Mouse (Mus musculus): ENCODE results near the gene Ctsl.

The Ctsl gene

GRCm38 (mm10) chr13:64369805-64370172, 901 bp downstream of the Ctsl start:
- DNase-seq, result peak in 1 of 2 experiments; percentile 38

GRCm38 (mm10) chr13:64368596-64368995, 2.1 kb downstream of the Ctsl start:
- no peak for DNase-seq

GRCm38 (mm10) chr13:64367615-64368014, 3.1 kb downstream of the Ctsl start:
- DNase-seq, result no peak

- DNase-seq, result no peak
Measured at GRCm38 (mm10) chr13:64365326-64365725, 5.4 kb downstream of the Ctsl start.

DNA sequence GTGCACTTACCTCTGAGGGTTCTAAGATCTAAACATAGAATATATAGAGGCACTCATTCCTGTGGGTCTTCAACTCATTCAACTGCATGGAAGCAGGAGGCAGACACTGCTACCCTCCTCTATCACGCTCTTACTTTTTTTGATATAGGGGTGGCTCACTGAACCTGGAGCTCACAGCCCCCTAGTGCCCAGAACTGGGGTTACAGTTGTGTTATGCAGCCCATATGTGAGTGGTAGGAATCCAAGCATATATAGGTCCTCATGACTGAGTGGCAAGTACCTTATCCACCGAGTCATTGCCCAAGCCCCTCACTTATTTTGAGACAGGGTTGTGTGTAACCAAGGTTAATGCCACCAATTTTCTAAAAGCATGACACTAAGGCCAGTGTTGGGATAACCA, 6.4 kb downstream of the Ctsl start:
- DNase-seq, result peak in 1 of 2 experiments; percentile 37

DNA sequence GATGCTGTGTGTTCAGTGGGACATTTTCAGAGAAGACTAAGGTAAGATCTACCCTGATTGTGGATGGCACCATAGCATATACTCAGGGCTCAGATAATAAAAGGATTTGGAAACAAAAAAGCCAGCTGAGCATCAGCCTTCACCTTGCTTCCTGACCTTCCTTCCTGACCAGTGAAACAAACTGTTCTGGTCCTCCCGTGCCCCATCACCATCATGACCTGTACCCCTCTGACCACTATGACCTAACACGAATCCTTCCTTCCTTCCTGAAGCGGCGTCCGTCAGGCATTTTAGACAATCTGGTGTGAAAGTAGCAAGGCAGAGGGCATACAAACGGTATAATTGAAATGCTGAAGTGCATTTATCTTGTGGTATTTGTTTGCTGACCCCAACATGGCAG, 8.6 kb downstream of the Ctsl start:
- no peak for DNase-seq

GRCm38 (mm10) chr13:64361020-64361419, 9.7 kb downstream of the Ctsl start:
- DNase-seq, result no peak

GRCm38 (mm10) chr13:64359702-64360101, 11.0 kb downstream of the Ctsl start:
- DNase-seq, result no peak

GRCm38 (mm10) chr13:64358476-64358875, 12.2 kb downstream of the Ctsl start:
- no peak for DNase-seq

DNA sequence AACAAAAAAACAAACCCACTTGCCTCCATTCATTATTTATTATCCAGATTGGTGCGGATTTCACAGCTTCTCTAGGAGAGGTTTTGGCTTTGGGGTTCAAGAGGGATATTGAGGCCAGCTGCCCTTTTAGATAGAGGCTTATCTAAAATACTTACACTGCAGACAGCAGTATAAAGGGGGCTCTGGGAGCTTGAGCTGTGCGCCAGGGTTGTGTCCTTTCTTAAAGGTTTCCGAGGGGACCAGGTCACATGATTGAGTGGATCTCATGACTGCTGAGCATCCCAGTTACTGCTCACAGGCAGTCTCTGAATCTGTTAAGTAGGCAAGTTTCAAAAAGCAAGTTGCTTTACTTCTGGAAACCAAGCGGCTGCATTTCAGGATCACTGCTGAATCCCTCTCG, 13.3 kb downstream of the Ctsl start:
- DNase-seq, result no peak

DNA sequence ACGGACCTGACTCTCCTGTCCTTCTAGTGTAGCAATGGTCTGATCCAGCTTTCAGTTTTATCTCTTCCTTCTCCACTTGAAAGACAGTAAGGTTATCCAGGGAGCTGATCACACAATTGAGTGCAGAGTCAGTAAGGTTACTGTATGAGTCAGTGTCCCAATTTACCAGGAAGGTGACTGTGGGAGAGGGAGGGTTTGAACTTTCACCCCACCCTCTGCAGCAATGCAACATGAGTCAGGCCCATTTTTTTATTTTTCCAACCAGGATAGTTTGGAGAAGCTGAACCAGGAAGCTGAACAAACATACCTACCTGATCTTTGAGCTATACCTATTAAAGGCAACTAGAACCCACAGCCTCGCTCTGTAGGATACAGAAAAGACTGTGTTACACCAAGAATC, 21.2 kb downstream of the Ctsl start:
- no peak for DNase-seq

GRCm38 (mm10) chr13:64344082-64344501, 26.6 kb downstream of the Ctsl start:
- DNase-seq, result peak; percentile 48 to 50

GRCm38 (mm10) chr13:64343598-64343997, 27.1 kb downstream of the Ctsl start:
- DNase-seq, result peak in 1 of 2 experiments; percentile 17

DNA sequence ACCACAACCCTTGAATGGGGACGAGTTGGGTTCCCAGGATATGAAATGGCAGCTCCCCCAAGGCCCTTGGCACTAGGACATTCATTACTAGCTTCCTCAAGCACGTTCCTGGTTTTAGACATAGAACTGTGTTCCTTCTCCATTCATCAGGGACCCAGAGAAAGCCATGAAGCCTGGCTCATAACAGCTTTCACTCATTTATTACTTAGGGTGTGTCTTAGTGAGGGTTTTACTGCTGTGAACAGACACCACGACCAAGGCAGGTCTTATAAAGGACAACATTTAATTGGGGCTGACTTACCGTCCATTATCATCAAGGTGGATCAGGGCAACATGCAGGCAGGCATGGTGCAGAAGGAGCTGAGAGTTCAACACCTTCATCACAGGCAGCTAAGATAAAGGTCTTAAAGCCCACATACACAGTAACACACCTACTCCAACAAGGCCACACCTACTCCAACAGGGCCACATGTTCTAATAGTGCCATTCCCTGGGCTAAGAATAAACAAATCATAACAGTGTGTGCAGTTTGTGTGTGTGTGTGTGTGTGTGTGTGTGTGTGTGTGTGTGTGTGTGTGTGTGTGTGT, 35.1 kb downstream of the Ctsl start:
- no peak for DNase-seq

DNA sequence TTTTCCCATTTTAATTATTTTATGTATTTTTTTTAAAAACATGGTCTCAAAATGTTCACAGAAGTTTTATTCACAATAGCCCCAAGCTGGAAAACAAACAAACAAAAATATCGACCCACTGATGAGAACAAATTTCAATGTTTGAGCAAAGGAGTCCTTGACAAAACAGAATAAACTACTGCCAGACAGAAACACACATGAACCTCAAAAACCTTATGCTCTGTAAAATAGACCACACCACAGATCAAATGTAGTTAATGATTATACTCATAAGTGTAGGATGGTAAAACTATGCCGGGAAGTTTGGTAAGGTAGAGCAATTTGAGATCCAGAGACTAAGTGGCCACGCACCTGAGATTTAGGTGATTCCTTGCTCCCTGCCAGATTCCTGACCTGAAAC, 37.6 kb downstream of the Ctsl start:
- DNase-seq, result no peak

GRCm38 (mm10) chr13:64332321-64332720, 38.4 kb downstream of the Ctsl start:
- DNase-seq, result no peak

DNA sequence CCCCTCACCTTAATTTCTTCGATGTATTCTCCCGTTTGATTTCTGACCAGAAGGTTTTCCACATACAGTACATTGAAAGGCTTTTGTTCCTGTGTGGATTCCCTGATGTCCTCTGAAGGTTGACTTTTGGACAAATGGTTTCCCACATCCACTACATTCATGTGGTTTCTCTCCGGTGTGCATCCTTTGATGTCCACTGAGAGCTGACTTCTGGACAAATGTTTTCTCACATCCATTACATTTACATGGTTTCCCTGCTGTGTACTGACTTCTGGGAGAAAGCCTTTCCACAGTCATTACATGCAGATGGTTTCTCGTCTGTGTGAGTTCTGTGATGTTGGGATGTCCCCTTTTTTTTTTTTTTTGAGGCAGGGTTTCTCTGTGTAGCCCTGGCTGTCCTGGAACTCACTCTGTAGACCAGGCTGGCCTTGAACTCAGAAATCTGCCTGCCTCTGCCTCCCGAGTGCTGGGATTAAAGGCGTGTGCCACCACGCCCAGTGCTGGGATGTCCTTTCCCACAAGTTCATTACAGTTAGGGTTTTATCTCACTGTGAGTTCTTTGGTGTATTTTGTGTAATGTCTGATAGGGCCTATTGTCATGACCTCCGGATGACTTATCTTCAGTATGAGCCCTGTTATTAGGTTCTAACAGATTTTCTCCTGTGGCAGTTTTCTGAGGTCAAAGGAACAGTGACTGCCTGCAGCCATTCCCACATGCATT, 48.0 kb downstream of the Ctsl start:
- DNase-seq, result no peak

GRCm38 (mm10) chr13:64320334-64320733, 50.4 kb downstream of the Ctsl start:
- DNase-seq, result no peak

DNA sequence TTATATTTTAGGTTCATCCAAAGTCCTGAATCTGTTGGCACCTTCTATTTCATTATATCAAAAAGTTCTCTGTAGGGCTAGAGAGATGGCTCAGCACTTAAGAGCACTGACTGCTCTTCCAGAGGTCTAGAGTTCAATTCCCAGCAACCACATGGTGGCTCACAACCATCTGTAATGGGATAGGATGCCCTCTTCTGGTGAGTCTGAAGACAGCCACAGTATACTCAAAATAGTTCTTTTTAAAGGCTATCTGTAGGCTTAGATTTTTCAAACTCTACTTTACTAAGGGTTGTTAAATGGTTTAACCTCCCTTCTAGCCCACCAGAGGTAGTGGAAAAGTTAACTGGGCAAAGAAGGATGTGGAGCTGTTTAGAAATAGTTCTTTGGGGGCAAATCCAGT, 50.9 kb downstream of the Ctsl start:
- no peak for DNase-seq

GRCm38 (mm10) chr13:64318355-64318754, 52.3 kb downstream of the Ctsl start:
- peak; percentile 72 to 85 for DNase-seq

GRCm38 (mm10) chr13:64315483-64316050, 55.1 kb downstream of the Ctsl start:
- DNase-seq, result peak; percentile 14 to 40

DNA sequence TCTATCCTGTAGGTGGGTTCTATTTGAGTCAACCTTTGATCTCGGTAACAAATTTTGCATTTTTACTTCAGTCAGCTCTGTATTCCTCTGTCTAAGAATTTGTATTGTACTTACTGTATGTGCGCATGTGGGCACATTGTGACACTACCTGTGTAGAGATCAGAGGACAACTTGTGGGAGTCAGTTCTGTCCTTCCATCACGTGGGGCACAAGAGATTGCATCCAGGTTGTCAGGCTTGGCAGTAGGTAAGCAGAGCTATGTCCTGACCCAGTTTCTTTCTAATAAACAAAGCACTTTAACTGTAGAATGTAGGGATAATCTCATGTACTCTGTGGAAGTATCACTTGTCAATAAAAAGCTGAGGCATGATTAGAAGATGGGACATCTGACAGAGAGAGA, 56.6 kb downstream of the Ctsl start:
- DNase-seq, result no peak

- DNase-seq, result no peak
Measured at GRCm38 (mm10) chr13:64312916-64313289, 57.8 kb downstream of the Ctsl start.

Measured in kidney, adult 8-10 months (tissue).